Mouse (Mus musculus): ENCODE measurements around the gene Nup98. TPM values are rescaled to one million over a fixed set of nuclear protein-coding genes. Genes with fewer than 3 reads are reported as not detected.

Nup98 gene
- polyA plus RNA-seq, 1 experiment: 23.0 TPM

- Histone ChIP-seq H3K4me3 (ENCODE audit: insufficient read depth, poor library complexity, severe bottlenecking) (no peak overlapping the region), H3K27me3 (ENCODE audit: control insufficient read depth, insufficient read depth, insufficient read length) (no peaks in the 10 kb centered on the region), H3ac (ENCODE audit: control insufficient read depth, insufficient read length, low read depth) (no peak overlapping the region), H3K79me3 (ENCODE audit: low read depth) (peaks cover 47% of the 10 kb centered on the region), H3K36me3 (ENCODE audit: control insufficient read depth, insufficient read depth) (peaks cover 38% of the 10 kb centered on the region), H3K79me2 (ENCODE audit: control insufficient read depth, insufficient read depth) (peaks cover 77% of the 10 kb centered on the region)
- TF ChIP-seq CEBPB (IDR thresholded peaks at IDR 0.05; ENCODE audit: low read depth): no peak
- no peak for TF ChIP-seq FOSL1 (IDR thresholded peaks at IDR 0.05; ENCODE audit: insufficient read depth, low read length, poor library complexity, severe bottlenecking)
- TF ChIP-seq MYOD1 (IDR thresholded peaks at IDR 0.05; ENCODE audit: control insufficient read depth, insufficient read length, low read depth): no peak
- no peak for TF ChIP-seq MAX (IDR thresholded peaks at IDR 0.05)
- no peak for TF ChIP-seq USF1 (IDR thresholded peaks at IDR 0.05; ENCODE audit: low read depth)
- TF ChIP-seq MYOG (IDR thresholded peaks at IDR 0.05; ENCODE audit: control insufficient read depth, extremely low read depth, insufficient read length): no peak
- TF ChIP-seq CTCF (IDR thresholded peaks at IDR 0.05; ENCODE audit: control insufficient read depth, insufficient read depth, insufficient read length): no peak
Observed at GRCm38 (mm10) chr7:102242917-102243316, 32.9 kb upstream of the Nup98 start.

GRCm38 (mm10) chr7:102242371-102242770, 32.4 kb upstream of the Nup98 start:
- Histone ChIP-seq H3K36me3 (ENCODE audit: control insufficient read depth, insufficient read depth) (peaks cover 43% of the 10 kb centered on the region), H3ac (ENCODE audit: control insufficient read depth, insufficient read length, low read depth) (no peak overlapping the region), H3K27me3 (ENCODE audit: control insufficient read depth, insufficient read depth, insufficient read length) (no peaks in the 10 kb centered on the region), H3K79me3 (ENCODE audit: low read depth) (peaks cover 42% of the 10 kb centered on the region), H3K4me3 (ENCODE audit: insufficient read depth, poor library complexity, severe bottlenecking) (no peak overlapping the region), H3K79me2 (ENCODE audit: control insufficient read depth, insufficient read depth) (peaks cover 72% of the 10 kb centered on the region)
- TF ChIP-seq MYOD1 (IDR thresholded peaks at IDR 0.05; ENCODE audit: control insufficient read depth, insufficient read length, low read depth): no peak

- peaks cover 44% of the 10 kb centered on the region for H3K79me2 ChIP-seq (ENCODE audit: control insufficient read depth, insufficient read depth)
- no peaks in the 10 kb centered on the region for H3K27me3 ChIP-seq (ENCODE audit: control insufficient read depth, insufficient read depth, insufficient read length)
- no peak overlapping the region for H3K4me3 ChIP-seq (ENCODE audit: insufficient read depth, poor library complexity, severe bottlenecking)
- TF ChIP-seq MAX (IDR thresholded peaks at IDR 0.05): no peak
- TF ChIP-seq FOSL1 (IDR thresholded peaks at IDR 0.05; ENCODE audit: insufficient read depth, low read length, poor library complexity, severe bottlenecking): no peak
- peaks cover 20% of the 10 kb centered on the region for H3K79me3 ChIP-seq (ENCODE audit: low read depth)
- H3ac ChIP-seq (ENCODE audit: control insufficient read depth, insufficient read length, low read depth): no peak overlapping the region
- H3K36me3 ChIP-seq (ENCODE audit: control insufficient read depth, insufficient read depth): peaks cover 50% of the 10 kb centered on the region
Observed at GRCm38 (mm10) chr7:102239591-102239990, 29.6 kb upstream of the Nup98 start.

GRCm38 (mm10) chr7:102238686-102239286, 28.8 kb upstream of the Nup98 start:
- no peak overlapping the region for H3K4me3 ChIP-seq (ENCODE audit: insufficient read depth, poor library complexity, severe bottlenecking)

GRCm38 (mm10) chr7:102233059-102233458, 23.1 kb upstream of the Nup98 start:
- Histone ChIP-seq H3K79me2 (ENCODE audit: control insufficient read depth, insufficient read depth) (no peaks in the 10 kb centered on the region), H3ac (ENCODE audit: control insufficient read depth, insufficient read length, low read depth) (no peak overlapping the region), H3K4me3 (ENCODE audit: insufficient read depth, poor library complexity, severe bottlenecking) (no peak overlapping the region), H3K27me3 (ENCODE audit: control insufficient read depth, insufficient read depth, insufficient read length) (no peaks in the 10 kb centered on the region), H3K36me3 (ENCODE audit: control insufficient read depth, insufficient read depth) (peaks cover 18% of the 10 kb centered on the region), H3K79me3 (ENCODE audit: low read depth) (no peaks in the 10 kb centered on the region)
- TF ChIP-seq MAX (IDR thresholded peaks at IDR 0.05): no peak
- no peak for TF ChIP-seq CTCF (IDR thresholded peaks at IDR 0.05; ENCODE audit: control insufficient read depth, insufficient read depth, insufficient read length)
- no peak for TF ChIP-seq CEBPB (IDR thresholded peaks at IDR 0.05; ENCODE audit: low read depth)
- TF ChIP-seq FOSL1 (IDR thresholded peaks at IDR 0.05; ENCODE audit: insufficient read depth, low read length, poor library complexity, severe bottlenecking): no peak
- TF ChIP-seq MYOG (IDR thresholded peaks at IDR 0.05; ENCODE audit: control insufficient read depth, extremely low read depth, insufficient read length): no peak
- no peak for TF ChIP-seq USF1 (IDR thresholded peaks at IDR 0.05; ENCODE audit: low read depth)

More at GRCm38 (mm10) chr7:102238686-102239286, 28.8 kb upstream of the Nup98 start:
- Histone ChIP-seq H3K36me3 (ENCODE audit: control insufficient read depth, insufficient read depth) (peaks cover 48% of the 10 kb centered on the region), H3ac (ENCODE audit: control insufficient read depth, insufficient read length, low read depth) (no peak overlapping the region), H3K79me2 (ENCODE audit: control insufficient read depth, insufficient read depth) (peaks cover 36% of the 10 kb centered on the region), H3K79me3 (ENCODE audit: low read depth) (peaks cover 13% of the 10 kb centered on the region), H3K27me3 (ENCODE audit: control insufficient read depth, insufficient read depth, insufficient read length) (no peaks in the 10 kb centered on the region)
- TF ChIP-seq USF1 (IDR thresholded peaks at IDR 0.05; ENCODE audit: low read depth) (no peak), CEBPB (IDR thresholded peaks at IDR 0.05; ENCODE audit: low read depth) (no peak), FOSL1 (IDR thresholded peaks at IDR 0.05; ENCODE audit: insufficient read depth, low read length, poor library complexity, severe bottlenecking) (no peak), MYOG (IDR thresholded peaks at IDR 0.05; ENCODE audit: control insufficient read depth, extremely low read depth, insufficient read length) (no peak), MYOD1 (IDR thresholded peaks at IDR 0.05; ENCODE audit: control insufficient read depth, insufficient read length, low read depth) (no peak), MAX (IDR thresholded peaks at IDR 0.05) (no peak), CTCF (IDR thresholded peaks at IDR 0.05; ENCODE audit: control insufficient read depth, insufficient read depth, insufficient read length) (no peak)

- H3ac ChIP-seq (ENCODE audit: control insufficient read depth, insufficient read length, low read depth): no peak overlapping the region
- no peaks in the 10 kb centered on the region for H3K79me2 ChIP-seq (ENCODE audit: control insufficient read depth, insufficient read depth)
- no peaks in the 10 kb centered on the region for H3K36me3 ChIP-seq (ENCODE audit: control insufficient read depth, insufficient read depth)
- no peak overlapping the region for H3K4me3 ChIP-seq (ENCODE audit: insufficient read depth, poor library complexity, severe bottlenecking)
- no peaks in the 10 kb centered on the region for H3K79me3 ChIP-seq (ENCODE audit: low read depth)
- TF ChIP-seq MYOG (IDR thresholded peaks at IDR 0.05; ENCODE audit: control insufficient read depth, extremely low read depth, insufficient read length) (no peak), MAX (IDR thresholded peaks at IDR 0.05) (no peak), FOSL1 (IDR thresholded peaks at IDR 0.05; ENCODE audit: insufficient read depth, low read length, poor library complexity, severe bottlenecking) (no peak), USF1 (IDR thresholded peaks at IDR 0.05; ENCODE audit: low read depth) (no peak), CTCF (IDR thresholded peaks at IDR 0.05; ENCODE audit: control insufficient read depth, insufficient read depth, insufficient read length) (no peak), CEBPB (IDR thresholded peaks at IDR 0.05; ENCODE audit: low read depth) (no peak), MYOD1 (IDR thresholded peaks at IDR 0.05; ENCODE audit: control insufficient read depth, insufficient read length, low read depth) (no peak)
- H3K27me3 ChIP-seq (ENCODE audit: control insufficient read depth, insufficient read depth, insufficient read length): no peaks in the 10 kb centered on the region
Observed at GRCm38 (mm10) chr7:102229814-102230213, 19.8 kb upstream of the Nup98 start.

Data from C2C12 (cell line).